Mouse (Mus musculus) cortical plate, adult 2 months (tissue): ENCODE measurements around the gene Gm7138. TPM values are rescaled to one million over a fixed set of nuclear protein-coding genes. Genes with fewer than 3 reads are reported as not detected.

Source experiments
- H3K27ac ChIP-seq: fragments of 200-500 bp; 2 replicates; pipeline ENCODE4 v1.5.1; 2012; ENCODE audit warnings: low read length, control low read depth, inconsistent platforms; ENCODE audit not compliant: insufficient read depth
- H3K4me1 ChIP-seq: fragments of 200-500 bp; 2 replicates; pipeline ENCODE4 v1.6.1; 2011; ENCODE audit warnings: low read length; ENCODE audit not compliant: control insufficient read depth, insufficient read depth
- H3K4me3 ChIP-seq: fragments of 200-500 bp; 2 replicates; pipeline ENCODE4 v1.5.1; 2011; ENCODE audit warnings: mild to moderate bottlenecking, low read length, control low read depth; ENCODE audit not compliant: insufficient read depth
- CTCF ChIP-seq: fragments of 200-500 bp; IDR thresholded peaks from 2 replicates; pipeline ENCODE4 v1.5.1; 2011; ENCODE audit warnings: mild to moderate bottlenecking, control low read depth, low read length; ENCODE audit not compliant: insufficient read depth; ENCODE audit errors: extremely low read depth
- POLR2A ChIP-seq: fragments of 200-500 bp; IDR thresholded peaks from 2 replicates; pipeline ENCODE4 v1.6.1; 2011; ENCODE audit warnings: mild to moderate bottlenecking, low read length, control low read depth; ENCODE audit not compliant: insufficient read depth; ENCODE audit errors: extremely low read depth
- polyA plus RNA-seq: library from polyadenylated mRNA; depleted of rRNA; stranded (reverse); fragments of >200 nt; gene quantifications from 2 replicates; pipeline ENCODE4 v1.2.3, GENCODE M21; 2012; rRNA removed

Gene Gm7138
- polyA plus RNA-seq, 1 experiment, result not detected

DNA sequence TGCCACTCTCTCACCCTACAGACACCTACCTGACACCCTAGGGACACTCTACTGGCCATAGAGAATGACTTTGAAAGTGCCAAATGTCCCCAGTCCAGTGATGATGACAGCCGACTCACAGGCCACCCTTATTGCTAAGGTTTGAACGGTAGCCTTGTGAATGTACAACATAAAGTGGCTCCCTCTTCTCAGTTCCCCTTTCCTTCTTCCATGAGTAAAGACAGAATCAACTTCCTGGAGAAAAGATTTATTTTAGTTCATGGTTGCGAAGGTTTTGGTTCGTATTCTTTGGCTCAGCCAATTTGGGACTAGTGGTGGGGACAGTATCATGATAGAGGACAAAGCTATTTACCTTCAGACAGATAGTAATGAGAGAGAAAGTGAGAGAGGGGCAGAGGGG is 37.8 kb downstream of the Gm7138 start:
- no peak overlapping the region for H3K27ac ChIP-seq
- H3K4me3 ChIP-seq, result no peak overlapping the region
- H3K4me1 ChIP-seq, result no peaks in the 10 kb centered on the region
- TF ChIP-seq POLR2A, result no peak
- no peak for TF ChIP-seq CTCF

DNA sequence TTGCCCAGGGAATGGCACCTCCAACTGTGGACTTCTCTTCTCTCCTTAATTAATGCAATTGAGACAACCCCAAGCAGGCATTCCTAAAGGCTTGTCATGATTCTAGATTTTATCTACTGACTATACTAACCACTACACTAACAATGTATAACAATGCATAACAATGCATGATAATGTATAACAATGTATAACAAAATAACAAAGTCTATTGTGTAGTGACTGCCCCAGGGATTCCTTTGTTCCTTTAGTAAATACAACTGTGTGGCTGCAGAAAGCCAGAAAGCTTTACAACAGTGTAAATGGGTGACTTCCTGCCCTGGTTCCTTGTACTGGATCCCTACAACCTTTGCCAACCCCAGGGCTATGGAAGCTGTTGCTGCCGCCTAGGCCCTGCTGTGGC is 40.8 kb downstream of the Gm7138 start:
- Histone ChIP-seq H3K4me3 (no peak overlapping the region), H3K27ac (no peak overlapping the region), H3K4me1 (no peaks in the 10 kb centered on the region)
- TF ChIP-seq CTCF, result no peak
- no peak for TF ChIP-seq POLR2A

DNA sequence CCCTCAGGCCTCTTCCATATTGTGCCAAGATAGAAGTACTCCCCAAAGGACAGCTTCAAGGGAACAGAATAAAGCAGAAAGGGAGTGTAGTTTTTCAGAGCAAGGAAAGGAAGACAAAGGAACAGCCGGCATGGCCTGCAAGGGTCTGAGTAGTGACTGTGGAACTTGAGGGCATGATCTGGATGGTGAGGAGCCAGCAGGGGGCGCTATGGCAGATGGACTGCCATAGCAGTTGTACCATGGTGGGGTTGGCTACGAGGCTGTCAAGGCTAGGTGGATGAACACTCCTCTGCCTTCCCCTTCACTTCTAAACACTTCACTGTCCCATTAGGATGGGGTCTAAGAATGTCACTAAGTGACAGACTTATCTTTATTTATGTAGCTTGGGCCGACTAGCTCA is 47.5 kb downstream of the Gm7138 start:
- Histone ChIP-seq H3K4me1 (no peaks in the 10 kb centered on the region), H3K4me3 (no peak overlapping the region), H3K27ac (no peak overlapping the region)
- TF ChIP-seq CTCF (peak; percentile 22), POLR2A (no peak)

DNA sequence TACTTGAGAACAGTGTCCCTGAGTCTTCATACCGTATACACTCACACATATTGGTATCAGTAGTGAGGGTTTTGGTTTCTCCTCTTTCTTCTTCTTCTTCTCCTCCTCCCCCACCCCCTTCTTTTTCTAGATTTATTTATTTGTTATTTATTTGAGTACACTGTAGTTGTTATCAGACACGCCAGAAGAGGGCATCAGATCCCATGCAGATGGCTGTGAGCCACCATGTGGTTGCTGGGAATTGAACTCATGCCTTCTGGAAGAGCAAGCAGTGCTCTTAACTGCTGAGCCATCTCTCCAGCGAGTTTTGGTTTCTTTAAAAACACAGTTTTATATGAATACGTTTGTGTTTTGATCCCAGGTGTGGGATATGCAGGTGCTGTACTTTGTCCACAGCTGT is 48.5 kb downstream of the Gm7138 start:
- TF ChIP-seq POLR2A (no peak), CTCF (0 out of 2 replicates have a peak, but pooled peaks have one; percentile 19)
- H3K27ac ChIP-seq, result no peak overlapping the region

More for the DNA sequence above, 48.5 kb downstream of the Gm7138 start:
- H3K4me1 ChIP-seq, result no peaks in the 10 kb centered on the region
- H3K4me3 ChIP-seq, result no peak overlapping the region

Other genes with a start within 250 kb of the Gm7138 start
- gene Itgb2, start 246.7 kb downstream of the Gm7138 start, polyA plus RNA-seq, result 6.1 and 7.3 TPM in 2 replicates
- 111 and 113 TPM in 2 replicates for gene Pttg1ip, start 195.2 kb downstream of the Gm7138 start, polyA plus RNA-seq
- 270 and 272 TPM in 2 replicates for gene Sumo3, start 170.8 kb downstream of the Gm7138 start, polyA plus RNA-seq
- 9.3 TPM in 1 of 2 replicates, not detected in the other for gene Gm49325, start 170.7 kb downstream of the Gm7138 start, polyA plus RNA-seq
- 38.8 and 40.7 TPM in 2 replicates for gene Ube2g2, start 154.7 kb downstream of the Gm7138 start, polyA plus RNA-seq
- 0.29 TPM in 1 of 2 replicates, not detected in the other for gene Tspear, start 90.4 kb downstream of the Gm7138 start, polyA plus RNA-seq
- gene Gm19402, start 86.2 kb downstream of the Gm7138 start, polyA plus RNA-seq, result not detected in 2 replicates
- gene Gm9508, start 79.7 kb downstream of the Gm7138 start, polyA plus RNA-seq, result not detected in 2 replicates
- not detected in 2 replicates for gene Gm10272, start 70.3 kb downstream of the Gm7138 start, polyA plus RNA-seq
- not detected in 2 replicates for gene Gm10024, start 65.5 kb downstream of the Gm7138 start, polyA plus RNA-seq
- not detected in 2 replicates for gene Gm10142, start 61.1 kb downstream of the Gm7138 start, polyA plus RNA-seq
- not detected in 2 replicates for gene Krtap12-1, start 56.3 kb downstream of the Gm7138 start, polyA plus RNA-seq
- gene Gm10100, start 50.5 kb downstream of the Gm7138 start, polyA plus RNA-seq, result not detected in 2 replicates
- gene Gm18596, start 34.3 kb downstream of the Gm7138 start, polyA plus RNA-seq, result not detected in 2 replicates
- not detected in 2 replicates for gene Gm9736, start 25.6 kb downstream of the Gm7138 start, polyA plus RNA-seq
- not detected in 2 replicates for gene Gm3233, start 17.3 kb downstream of the Gm7138 start, polyA plus RNA-seq
- gene Gm3238, start 5.6 kb downstream of the Gm7138 start, polyA plus RNA-seq, result not detected in 2 replicates
- not detected in 2 replicates for gene Gm3250, start 5.6 kb upstream of the Gm7138 start, polyA plus RNA-seq
- not detected in 2 replicates for gene Gm7137, start 11.3 kb upstream of the Gm7138 start, polyA plus RNA-seq
- gene Gm9639, start 18.1 kb upstream of the Gm7138 start, polyA plus RNA-seq, result not detected in 2 replicates
- not detected in 2 replicates for gene Gm19668, start 22.2 kb upstream of the Gm7138 start, polyA plus RNA-seq
- gene Gm9507, start 34.9 kb upstream of the Gm7138 start, polyA plus RNA-seq, result not detected in 2 replicates
- gene Gm2696, start 37.7 kb upstream of the Gm7138 start, polyA plus RNA-seq, result not detected in 2 replicates
- not detected in 2 replicates for gene Krtap10-4, start 50.2 kb upstream of the Gm7138 start, polyA plus RNA-seq
- not detected in 2 replicates for gene Krtap10-10, start 59.0 kb upstream of the Gm7138 start, polyA plus RNA-seq
- not detected in 2 replicates for gene Gm36176, start 69.9 kb upstream of the Gm7138 start, polyA plus RNA-seq
- 0.15 TPM in 1 of 2 replicates, not detected in the other for gene Gm10318, start 75.9 kb upstream of the Gm7138 start, polyA plus RNA-seq
- not detected in 2 replicates for gene Gm3285, start 85.0 kb upstream of the Gm7138 start, polyA plus RNA-seq
- gene Lrrc3, start 125.6 kb upstream of the Gm7138 start, polyA plus RNA-seq, result 7.3 and 7.7 TPM in 2 replicates
- gene Trpm2, start 193.6 kb upstream of the Gm7138 start, polyA plus RNA-seq, result 30.8 and 32.0 TPM in 2 replicates
- 74.0 and 74.4 TPM in 2 replicates for gene 1810043G02Rik, start 201.6 kb upstream of the Gm7138 start, polyA plus RNA-seq
- 158 and 186 TPM in 2 replicates for gene Pfkl, start 233.1 kb upstream of the Gm7138 start, polyA plus RNA-seq